Mouse (Mus musculus) telencephalon, adult 2 months (tissue): ENCODE results near the gene P4hb.
"Not testable (repeated sequence)": the region's sequence is repeated elsewhere in the genome, so short reads cannot be mapped to it uniquely, and the experiment has no call there.

Source experiments
- DNase-seq: peaks from one replicate; pipeline ENCODE4 v3.0.0-alpha.2; 2011; ENCODE audit warnings: low read depth, low spot score

Gene P4hb

GRCm38 (mm10) chr11:120598283-120598989, 25.4 kb upstream of the P4hb start, which contains the start of the genes Alyref and Anapc11:
Gene Alyref (minus strand): TSS chr11:120598365.
Gene Anapc11 (plus strand): TSS chr11:120598421.
- DNase-seq = peak; percentile 91

- no peak for DNase-seq
Measured at GRCm38 (mm10) chr11:120597240-120598235, 24.5 kb upstream of the P4hb start.

- no peak for DNase-seq
Measured at GRCm38 (mm10) chr11:120588531-120588930, 15.5 kb upstream of the P4hb start.

GRCm38 (mm10) chr11:120583937-120584336, 10.9 kb upstream of the P4hb start:
- DNase-seq = no peak

GRCm38 (mm10) chr11:120582982-120583293, 9.9 kb upstream of the P4hb start:
- DNase-seq = not testable (repeated sequence)

GRCm38 (mm10) chr11:120582268-120582981, 9.4 kb upstream of the P4hb start:
- DNase-seq = no peak

- peak; percentile 73 for DNase-seq
Measured at GRCm38 (mm10) chr11:120581490-120582267, 8.6 kb upstream of the P4hb start, which contains the start of gene Arhgdia. Gene Arhgdia (minus strand): TSS chr11:120581624.

GRCm38 (mm10) chr11:120580871-120581331, 7.8 kb upstream of the P4hb start:
- no peak for DNase-seq

DNA sequence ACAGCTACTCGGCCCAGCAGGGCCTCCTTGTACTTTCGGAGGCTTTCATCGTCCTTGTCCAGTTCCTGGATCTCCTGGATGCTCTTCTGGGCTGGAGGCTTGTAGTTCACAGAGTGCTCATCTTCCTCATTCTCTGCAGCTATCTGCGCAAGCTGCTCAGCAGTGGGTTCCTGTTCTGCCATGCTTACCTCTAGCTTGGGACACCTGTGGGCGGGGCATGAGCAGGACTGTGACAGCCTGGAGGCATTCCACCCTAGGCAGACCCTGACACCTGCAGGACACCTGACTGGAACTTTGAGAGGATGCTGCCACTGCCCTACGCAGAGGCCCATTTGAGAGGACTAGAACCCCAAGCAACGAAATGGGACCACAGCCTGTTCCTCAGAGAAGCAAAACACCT, 7.1 kb upstream of the P4hb start:
- DNase-seq = no peak

- no peak for DNase-seq
Measured at GRCm38 (mm10) chr11:120579316-120580107, 6.5 kb upstream of the P4hb start.

- DNase-seq = no peak
Measured at GRCm38 (mm10) chr11:120578694-120579243, 5.7 kb upstream of the P4hb start.

GRCm38 (mm10) chr11:120578024-120578693, 5.1 kb upstream of the P4hb start:
- no peak for DNase-seq

GRCm38 (mm10) chr11:120577211-120578023, 4.4 kb upstream of the P4hb start:
- no peak for DNase-seq

GRCm38 (mm10) chr11:120576365-120576981, 3.4 kb upstream of the P4hb start:
- no peak for DNase-seq

GRCm38 (mm10) chr11:120575940-120576339, 2.9 kb upstream of the P4hb start:
- DNase-seq = no peak

- DNase-seq = no peak
Measured at GRCm38 (mm10) chr11:120575046-120575445, 2.0 kb upstream of the P4hb start.

GRCm38 (mm10) chr11:120574278-120574600, 1.2 kb upstream of the P4hb start:
- no peak for DNase-seq
